Mouse (Mus musculus) left cerebral cortex, adult 11 months (tissue): Measurements from ENCODE around the gene Vipr2.
A peak's percentile ranks its signal among the peaks of the same experiment; 100 is the strongest.

Source experiments
- DNase-seq: peaks from one replicate; pipeline ENCODE4 v3.0.0; 2022; ENCODE audit warnings: low spot score

Vipr2 gene

GRCm38 (mm10) chr12:116077074-116077854 lies at the start of gene Vipr2:
Vipr2 (plus strand) TSS chr12:116077726.
- DNase-seq, result no peak

DNA sequence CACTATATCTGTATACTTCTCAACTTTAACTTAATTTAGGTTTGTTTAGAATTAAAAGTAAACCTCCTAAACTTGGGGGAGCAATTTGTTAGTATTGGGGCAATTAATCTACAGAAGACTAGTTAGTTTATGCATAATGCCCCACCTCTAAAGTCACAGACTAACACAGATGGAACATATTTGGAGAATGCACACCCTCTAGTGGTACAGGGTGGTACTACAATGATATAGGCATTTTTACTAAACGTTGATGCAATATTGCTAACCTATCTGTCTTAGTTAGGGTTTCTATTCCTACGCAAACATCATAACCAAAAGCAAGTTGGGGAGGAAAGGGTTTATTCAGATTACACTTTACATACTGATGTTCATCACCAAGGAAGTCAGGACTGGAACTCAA lies 49.4 kb upstream of the Vipr2 start:
- no peak for DNase-seq

DNA sequence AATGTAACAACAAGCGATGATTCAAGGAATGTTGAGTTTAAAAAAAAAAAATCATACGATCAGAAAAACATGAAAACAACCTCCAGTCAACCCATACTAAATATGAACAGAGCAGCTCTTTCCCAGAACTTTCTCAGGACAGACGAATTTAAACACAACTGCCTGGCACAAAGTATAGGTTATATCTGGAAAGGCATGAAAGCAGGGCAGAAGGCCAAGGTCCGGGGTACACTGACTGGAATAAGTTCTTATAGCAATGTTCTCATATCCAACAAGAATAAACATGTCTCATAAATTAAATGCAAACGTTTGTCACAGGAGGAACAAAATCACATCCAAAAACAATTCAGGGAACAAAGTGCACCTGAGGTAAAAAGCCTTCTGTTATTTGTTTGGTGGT lies 42.2 kb upstream of the Vipr2 start:
- no peak for DNase-seq

DNA sequence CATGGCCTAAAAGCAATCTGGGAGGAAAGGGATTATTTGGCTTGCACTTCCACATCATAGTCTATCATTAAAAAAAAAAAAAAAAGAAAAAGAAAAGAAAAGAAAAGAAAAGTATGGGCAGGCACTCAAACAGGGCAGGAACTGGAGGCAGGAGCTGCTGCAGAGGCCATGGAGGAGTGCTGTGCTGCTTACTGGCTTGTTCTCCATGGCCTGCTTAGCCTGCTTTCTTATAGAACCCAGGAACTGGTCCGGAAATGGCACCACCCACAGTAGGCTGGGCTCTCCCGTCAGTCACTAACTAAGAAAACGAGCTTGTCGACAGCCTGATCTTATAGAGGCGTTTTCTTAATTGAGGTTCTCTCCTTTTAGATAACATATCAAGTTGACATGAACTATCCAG lies 32.7 kb upstream of the Vipr2 start:
- DNase-seq, result no peak

- DNase-seq, result peak; percentile 98
Observed at GRCm38 (mm10) chr12:116047440-116048377, 29.8 kb upstream of the Vipr2 start, which contains the start of gene Zfp386. Zfp386 (plus strand) TSS chr12:116047724.

DNA sequence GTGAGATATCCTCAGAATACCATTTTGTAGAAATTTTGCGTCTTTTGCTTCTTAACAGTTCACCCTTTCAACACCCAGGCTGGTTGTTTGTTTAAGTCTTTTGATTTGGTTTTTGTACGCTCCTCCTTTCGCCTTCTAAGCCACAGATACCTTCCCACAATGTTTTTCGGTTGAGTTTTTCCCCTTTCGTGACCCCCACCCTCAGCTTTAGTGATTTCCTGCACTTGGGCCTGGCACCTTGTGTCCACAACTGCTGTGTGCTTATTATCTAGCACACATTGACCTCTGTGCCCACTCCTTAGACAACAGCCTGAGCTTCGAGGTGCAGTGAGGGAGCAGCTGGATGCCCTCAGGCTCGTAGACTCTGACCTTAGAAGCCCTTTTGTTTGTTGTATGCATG lies 28.8 kb upstream of the Vipr2 start:
- no peak for DNase-seq

GRCm38 (mm10) chr12:116049236-116049635 lies 28.3 kb upstream of the Vipr2 start:
- no peak for DNase-seq

- DNase-seq, result no peak
Observed at GRCm38 (mm10) chr12:116049701-116050100, 27.8 kb upstream of the Vipr2 start.

GRCm38 (mm10) chr12:116054342-116054741 lies 23.2 kb upstream of the Vipr2 start:
- DNase-seq, result no peak

- no peak for DNase-seq
Observed at GRCm38 (mm10) chr12:116056112-116056511, 21.4 kb upstream of the Vipr2 start.

- DNase-seq, result no peak
Observed at GRCm38 (mm10) chr12:116061561-116062193, 15.8 kb upstream of the Vipr2 start.

DNA sequence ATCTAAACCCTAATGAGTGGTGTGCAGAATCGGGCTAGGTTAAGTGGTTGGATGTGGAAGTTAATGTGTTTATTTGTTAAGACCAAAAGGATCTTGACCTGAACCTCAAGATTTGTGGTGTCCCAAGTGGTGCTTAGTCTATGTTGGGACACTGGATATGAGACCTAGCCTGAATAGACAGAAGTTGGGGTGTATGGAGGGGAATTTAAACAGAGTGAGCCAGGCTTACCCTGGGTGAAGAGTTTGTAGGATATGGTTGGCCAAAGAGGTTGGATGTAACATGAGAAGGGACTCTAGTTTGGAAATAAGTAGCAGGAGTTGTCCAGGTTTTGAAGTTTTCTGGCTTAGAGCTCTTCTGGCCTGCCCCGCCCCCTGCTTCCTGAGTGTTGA lies 15.3 kb upstream of the Vipr2 start:
- no peak for DNase-seq

DNA sequence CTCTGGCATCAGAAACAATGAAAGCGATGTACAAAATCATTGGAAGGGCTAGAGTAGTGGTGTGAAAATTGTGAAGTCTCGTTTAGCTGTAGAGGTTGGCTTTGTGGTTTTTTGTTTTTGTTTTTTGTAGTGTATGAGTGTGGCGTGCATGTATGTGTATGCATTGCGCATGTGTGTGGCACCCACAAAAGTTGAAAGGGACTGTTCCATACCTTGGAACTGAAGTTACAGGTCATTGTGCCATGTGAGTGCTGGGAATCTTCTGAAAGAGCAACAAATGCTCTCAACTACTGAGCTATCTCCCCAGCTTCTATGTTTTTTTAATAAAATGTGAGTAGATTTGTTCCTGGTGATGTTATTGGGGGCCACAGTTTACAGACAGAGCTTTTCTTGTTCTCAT lies 14.5 kb upstream of the Vipr2 start:
- no peak for DNase-seq

- no peak for DNase-seq
Observed at GRCm38 (mm10) chr12:116071023-116071422, 6.5 kb upstream of the Vipr2 start.

DNA sequence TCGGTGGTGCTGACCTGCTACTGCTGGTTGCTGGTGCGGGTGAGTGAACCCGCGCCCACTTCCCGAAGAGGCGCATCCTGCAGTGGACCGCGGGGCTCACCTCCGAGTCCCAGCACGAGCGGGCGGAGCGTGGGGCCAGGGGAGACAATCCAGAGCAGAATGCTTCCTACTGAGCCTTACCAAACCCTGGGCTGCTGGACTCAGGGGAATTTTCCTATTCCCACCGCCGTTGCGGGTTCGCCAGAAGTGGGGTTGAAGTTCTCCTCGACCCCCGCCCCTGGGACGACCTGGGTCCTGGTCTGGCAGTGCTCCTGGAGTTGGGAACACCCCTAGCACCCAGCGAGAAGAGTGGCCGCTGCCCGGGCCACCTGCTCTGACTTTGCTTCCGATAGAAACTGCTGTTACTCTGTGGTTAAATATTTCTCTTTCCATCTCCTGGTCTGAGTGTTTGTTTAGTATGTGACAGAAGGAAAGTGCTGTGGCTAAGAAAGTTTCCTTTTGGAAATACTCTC lies 385 bp downstream of the Vipr2 start:
- DNase-seq, result no peak

GRCm38 (mm10) chr12:116083125-116083524 lies 5.6 kb downstream of the Vipr2 start:
- DNase-seq, result no peak

DNA sequence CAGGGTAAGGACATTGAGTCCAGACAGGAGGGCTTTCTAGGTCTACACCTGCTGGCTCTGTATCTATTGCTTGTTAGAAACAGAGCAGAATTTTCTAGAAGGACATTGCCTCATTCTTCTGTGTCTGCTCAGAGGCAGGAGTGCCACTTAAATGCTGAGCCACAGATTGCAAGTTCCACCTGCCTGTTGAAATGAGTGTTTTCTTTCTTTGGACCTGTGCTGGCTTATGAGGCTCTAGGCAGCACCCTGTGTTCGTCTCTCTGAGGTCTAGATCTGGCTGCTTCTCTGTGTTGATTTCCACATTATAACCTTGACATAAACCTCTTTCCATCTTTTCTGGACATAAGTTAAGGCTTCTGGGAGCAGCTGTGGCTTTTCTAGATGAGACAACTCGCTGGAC lies 6.8 kb downstream of the Vipr2 start:
- DNase-seq, result no peak

DNA sequence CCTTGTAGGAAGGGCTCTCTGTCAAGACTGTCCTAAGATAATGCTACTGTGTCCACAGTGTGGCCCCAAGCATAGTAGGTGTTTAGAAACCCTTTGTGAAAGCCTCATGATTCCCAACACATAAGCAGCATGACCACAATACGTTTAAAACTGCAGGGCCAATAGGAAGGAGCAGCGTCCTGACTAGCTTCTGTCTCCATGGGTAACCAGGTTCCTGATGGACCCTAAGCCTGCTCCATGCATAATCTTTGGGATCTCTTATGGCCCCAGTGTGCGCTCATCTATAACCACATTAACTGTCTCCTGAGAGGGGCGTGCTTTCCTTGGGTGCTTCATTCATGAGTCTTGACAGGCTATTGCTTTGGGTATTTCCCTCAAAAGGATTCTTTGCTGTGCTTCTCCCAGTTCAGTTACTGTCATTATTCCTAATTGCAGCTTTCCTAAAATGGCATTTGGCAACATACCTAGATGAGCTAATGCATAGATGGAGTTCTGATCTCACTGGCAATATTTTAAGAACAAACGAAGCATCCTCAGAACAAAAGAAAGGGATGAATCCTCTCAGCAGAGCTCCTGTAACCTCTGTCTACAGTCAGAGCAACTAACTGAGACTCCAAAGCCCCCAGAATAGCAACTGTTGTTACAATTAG lies 9.6 kb downstream of the Vipr2 start:
- DNase-seq, result no peak

GRCm38 (mm10) chr12:116089836-116090235 lies 12.3 kb downstream of the Vipr2 start:
- no peak for DNase-seq

DNA sequence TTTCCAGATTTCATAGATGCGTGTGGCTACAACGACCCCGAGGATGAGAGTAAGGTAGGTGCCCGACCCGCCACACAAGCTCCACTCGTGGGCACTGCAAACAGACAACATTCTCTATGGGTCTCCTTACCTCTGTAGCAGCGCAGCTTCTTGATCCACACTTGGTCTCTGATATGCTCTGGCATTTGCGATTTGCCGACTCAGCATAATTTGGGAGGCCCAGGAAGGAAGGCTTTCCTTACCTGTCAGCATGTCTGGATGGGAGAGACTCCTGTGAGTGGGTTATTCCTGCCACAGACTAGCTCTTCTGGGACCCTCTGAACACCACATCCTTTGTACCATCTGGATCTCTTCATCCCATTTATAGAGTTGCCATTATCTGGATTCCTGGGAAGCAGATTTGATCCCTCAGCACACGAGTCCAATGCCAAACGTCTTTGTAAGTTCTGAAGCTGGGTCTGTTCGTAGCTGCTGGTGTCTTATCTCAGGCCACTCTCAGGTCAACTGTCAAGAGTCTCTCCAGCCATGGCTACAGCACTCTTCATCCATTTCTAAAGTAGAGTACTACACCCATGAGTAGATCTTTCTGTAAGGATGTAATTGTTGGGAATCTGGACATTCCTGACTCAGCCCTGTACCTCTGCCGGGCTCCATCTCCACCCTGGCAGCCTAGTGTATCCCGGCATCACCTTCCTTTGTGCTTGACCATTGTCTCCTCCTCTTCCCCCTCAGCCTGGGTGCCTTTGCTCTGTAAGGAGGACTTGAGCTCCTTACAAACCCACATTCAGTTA lies 17.4 kb downstream of the Vipr2 start:
- no peak for DNase-seq

- peak; percentile 21 for DNase-seq
Observed at GRCm38 (mm10) chr12:116096361-116096904, 18.9 kb downstream of the Vipr2 start.
